Mouse (Mus musculus) lung, adult 2 months (tissue): ENCODE results near the gene Thada.

ENCODE experiments used
- CTCF ChIP-seq: fragments of 200-500 bp; IDR thresholded peaks from 2 replicates; pipeline ENCODE4 v1.5.1; 2011; ENCODE audit warnings: mild to moderate bottlenecking, low read length, control low read depth; ENCODE audit not compliant: insufficient read depth
- POLR2A ChIP-seq: fragments of 200-500 bp; IDR thresholded peaks from 2 replicates; pipeline ENCODE4 v1.6.1; 2011; ENCODE audit warnings: low read depth, mild to moderate bottlenecking, control low read depth, low read length, borderline replicate concordance; ENCODE audit errors: extremely low read depth

DNA sequence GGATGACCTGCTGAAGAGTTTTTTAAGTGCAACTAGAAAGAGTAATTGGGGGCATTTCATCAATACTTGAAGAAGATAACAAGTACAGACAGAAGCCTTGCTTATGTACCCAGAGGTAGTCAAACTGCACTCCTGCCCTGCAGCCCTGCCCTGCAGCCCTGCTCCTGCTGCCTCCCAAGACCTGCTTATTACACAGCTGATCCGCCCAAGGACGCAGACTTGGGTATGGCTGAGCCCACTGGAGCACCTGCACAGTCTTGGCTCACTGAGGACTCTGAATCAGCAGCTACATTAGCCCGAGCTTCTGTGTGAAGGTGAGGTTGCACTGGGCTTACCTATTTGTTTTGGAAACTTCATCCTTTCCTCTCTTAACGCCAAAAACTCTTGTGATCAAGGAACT, 79.8 kb downstream of the Thada start:
- TF ChIP-seq POLR2A = no peak
- TF ChIP-seq CTCF = no peak
